13 mouse cellular contexts compared by ENCODE assay signal in genomic region chr2:26593211-26594021, GRCm38 (mm10). TPM values are rescaled to one million over a fixed set of nuclear protein-coding genes. Genes with fewer than 3 reads are reported as not detected.
A peak's percentile ranks its signal among the peaks of the same experiment; 100 is the strongest.
DNase-seq lines count a peak whose midpoint lies in the region; ATAC-seq lines count a peak whose summit lies in the region.
"Had no signal": no experiment of that assay in that cellular context is flagged by ENCODE, and none has a peak within 500 bp of the region (broad histone marks: within the 10 kb centered on the region; RNA-seq: fewer than 3 reads in every experiment).

No protein-coding gene starts in this region.

- peak overlapping the region; percentile 39; the same call in 1 of the 2 replicates for H3K27ac ChIP-seq in heart, embryonic 13.5 days (replicated peaks)
- H3K27ac ChIP-seq in heart, embryonic 12.5 days (ENCODE audit: poor library complexity, severe bottlenecking), result no peak overlapping the region
- H3K27ac ChIP-seq in embryonic facial prominence, embryonic 10.5 days (replicated peaks), result no peak overlapping the region
- H3K27ac ChIP-seq: forebrain, embryonic 15.5 days; midbrain, embryonic 10.5 days had no signal

- no peak overlapping the region for H3K9ac ChIP-seq in heart, embryonic 13.5 days
- H3K9ac ChIP-seq in heart, embryonic 12.5 days, result no peak overlapping the region
- H3K9ac ChIP-seq: forebrain, embryonic 15.5 days had no signal

- peaks cover 11% of the 10 kb centered on the region for H3K4me1 ChIP-seq in heart, embryonic 13.5 days
- H3K4me1 ChIP-seq in heart, embryonic 12.5 days (replicated peaks), result peaks cover 17% of the 10 kb centered on the region
- peaks cover 16% of the 10 kb centered on the region for H3K4me1 ChIP-seq in embryonic facial prominence, embryonic 10.5 days
- H3K4me1 ChIP-seq: forebrain, embryonic 15.5 days had no signal

- WGBS in heart, embryonic 13.5 days, result 60% methylated on average over 9 of the region's 9 CpGs
- WGBS in heart, embryonic 12.5 days, result 62% methylated on average over 9 of the region's 9 CpGs
- WGBS in embryonic facial prominence, embryonic 10.5 days, result 73% methylated on average over 9 of the region's 9 CpGs

- DNase-seq in kidney, adult 18-20 months, result peak; percentile 33
- no peak for DNase-seq in kidney, adult 9 months
- DNase-seq in 3T3-L1 (ENCODE audit: low read depth, low spot score), result peak; percentile 29
- DNase-seq in embryonic facial prominence, embryonic 10.5 days (ENCODE audit: low spot score), result peak; percentile 21
- no peak for DNase-seq in urinary bladder, adult 18-20 months (ENCODE audit: low spot score in 2 of 2)
- no peak for DNase-seq in neural tube, embryonic 10.5 days (ENCODE audit: extremely low spot score, low spot score)
- DNase-seq: cerebellum, adult 11-12 months had no signal

- H3K4me2 ChIP-seq in heart, embryonic 13.5 days, result no peak overlapping the region
- H3K4me2 ChIP-seq in heart, embryonic 12.5 days, result no peak overlapping the region
- H3K4me2 ChIP-seq: forebrain, embryonic 15.5 days had no signal

- no peak overlapping the region for H3K4me3 ChIP-seq in heart, embryonic 13.5 days
- H3K4me3 ChIP-seq in heart, embryonic 12.5 days, result no peak overlapping the region
- no peak overlapping the region for H3K4me3 ChIP-seq in embryonic facial prominence, embryonic 10.5 days
- H3K4me3 ChIP-seq: forebrain, embryonic 15.5 days; midbrain, embryonic 10.5 days had no signal

- ATAC-seq in heart, embryonic 13.5 days (ENCODE audit: extremely low read depth, insufficient number of reproducible peaks, low FRiP score, low TSS enrichment), result no peak
- ATAC-seq in heart, embryonic 12.5 days (ENCODE audit: insufficient number of reproducible peaks, low FRiP score), result no peak
- ATAC-seq: forebrain, embryonic 15.5 days had no signal

- peaks cover 59% of the 10 kb centered on the region for H3K36me3 ChIP-seq in heart, embryonic 13.5 days
- peaks cover 58% of the 10 kb centered on the region for H3K36me3 ChIP-seq in heart, embryonic 12.5 days
- peaks cover 21% of the 10 kb centered on the region for H3K36me3 ChIP-seq in embryonic facial prominence, embryonic 10.5 days (replicated peaks)
- H3K36me3 ChIP-seq: forebrain, embryonic 15.5 days; midbrain, embryonic 10.5 days had no signal

- H3K9me3 ChIP-seq in heart, embryonic 13.5 days, result no peaks in the 10 kb centered on the region
- H3K9me3 ChIP-seq in heart, embryonic 12.5 days (replicated peaks), result no peaks in the 10 kb centered on the region
- H3K9me3 ChIP-seq in embryonic facial prominence, embryonic 10.5 days, result no peaks in the 10 kb centered on the region
- H3K9me3 ChIP-seq: forebrain, embryonic 15.5 days; midbrain, embryonic 10.5 days had no signal

- H3K27me3 ChIP-seq in heart, embryonic 13.5 days (replicated peaks), result no peaks in the 10 kb centered on the region
- no peaks in the 10 kb centered on the region for H3K27me3 ChIP-seq in heart, embryonic 12.5 days (replicated peaks)
- H3K27me3 ChIP-seq in embryonic facial prominence, embryonic 10.5 days (replicated peaks; ENCODE audit: low read depth, poor library complexity, severe bottlenecking), result no peaks in the 10 kb centered on the region
- H3K27me3 ChIP-seq: forebrain, embryonic 15.5 days had no signal

RNA-seq across cellular contexts. Expression of gene Gm20532, which starts 7.0 kb away (rescaled TPM):
- not detected in 2 replicates for polyA plus RNA-seq in heart, embryonic 13.5 days (2015; fragmentation: Nextera tagmentation; extraction: Ambion mirVana)
- polyA plus RNA-seq in heart, embryonic 12.5 days (2016; fragmentation: Nextera tagmentation; extraction: Ambion mirVana), result 0.28 TPM in 1 of 2 replicates, not detected in the other
- polyA plus RNA-seq in embryonic facial prominence, embryonic 10.5 days (2016; fragmentation: Nextera tagmentation; extraction: Ambion mirVana), result not detected in 2 replicates
- polyA plus RNA-seq: forebrain, embryonic 15.5 days; kidney, embryonic 16.5 days; liver, adult 2 months; midbrain, embryonic 10.5 days had no signal

RNA-seq across cellular contexts. Expression of gene Agpat2, which starts 10.8 kb away (rescaled TPM):
- polyA plus RNA-seq in heart, embryonic 13.5 days (2015; fragmentation: Nextera tagmentation; extraction: Ambion mirVana), result 21.8 and 23.2 TPM in 2 replicates
- polyA plus RNA-seq in heart, embryonic 12.5 days (2016; fragmentation: Nextera tagmentation; extraction: Ambion mirVana), result 18.4 and 23.2 TPM in 2 replicates
- polyA plus RNA-seq in embryonic facial prominence, embryonic 10.5 days (2016; fragmentation: Nextera tagmentation; extraction: Ambion mirVana), result 12.4 and 12.9 TPM in 2 replicates

RNA-seq across cellular contexts. Expression of gene Egfl7, which starts 13.6 kb away (rescaled TPM):
- polyA plus RNA-seq in heart, embryonic 13.5 days (2015; fragmentation: Nextera tagmentation; extraction: Ambion mirVana), result 170 and 185 TPM in 2 replicates
- 139 and 146 TPM in 2 replicates for polyA plus RNA-seq in heart, embryonic 12.5 days (2016; fragmentation: Nextera tagmentation; extraction: Ambion mirVana)
- polyA plus RNA-seq in embryonic facial prominence, embryonic 10.5 days (2016; fragmentation: Nextera tagmentation; extraction: Ambion mirVana), result 93.2 and 96.6 TPM in 2 replicates

RNA-seq across cellular contexts. Expression of gene Fam69b, which starts 34.8 kb away (rescaled TPM):
- 17.2 and 18.7 TPM in 2 replicates for polyA plus RNA-seq in heart, embryonic 13.5 days (2015; fragmentation: Nextera tagmentation; extraction: Ambion mirVana)
- 16.4 and 17.3 TPM in 2 replicates for polyA plus RNA-seq in heart, embryonic 12.5 days (2016; fragmentation: Nextera tagmentation; extraction: Ambion mirVana)
- polyA plus RNA-seq in embryonic facial prominence, embryonic 10.5 days (2016; fragmentation: Nextera tagmentation; extraction: Ambion mirVana), result 39.9 and 43.8 TPM in 2 replicates

Comparison
In these comparisons a context has a peak if more than half of its experiments do, and no peak if none do; other contexts are left out.
1. DNase-seq: peak in kidney, adult 18-20 months (single experiment), 3T3-L1 (single experiment) and embryonic facial prominence, embryonic 10.5 days (single experiment); none in kidney, adult 9 months (single experiment), urinary bladder, adult 18-20 months (0 of 2) and neural tube, embryonic 10.5 days (single experiment).